Mouse (Mus musculus) forebrain, postnatal 0 days (tissue): Measurements from ENCODE around the gene Vgf. TPM values are rescaled to one million over a fixed set of nuclear protein-coding genes. Genes with fewer than 3 reads are reported as not detected.

ENCODE experiments used
- ATAC-seq: fragments of 200-750 bp; cut with Nextera tagmentation; 2 replicates; pipeline ENCODE4 v1.8.0; 2017; ENCODE audit warnings: mild to moderate bottlenecking, moderate library complexity
- DNase-seq: peaks from one replicate; pipeline ENCODE4 v3.0.0-alpha.2; 2015
- H3K27ac ChIP-seq: fragments of 300-500 bp; sonication (generic); 2 replicates; pipeline ENCODE4 v1.5.1; 2014; ENCODE audit warnings: low read depth, mild to moderate bottlenecking, antibody characterized with exemption, low read length, moderate library complexity, mixed read lengths
- H3K27me3 ChIP-seq: fragments of 300-500 bp; sonication (generic); 2 replicates; pipeline ENCODE4 v1.6.1; 2014; ENCODE audit warnings: mild to moderate bottlenecking, low read length, mixed read lengths; ENCODE audit not compliant: insufficient read depth
- H3K36me3 ChIP-seq: fragments of 300-500 bp; sonication (generic); 2 replicates; pipeline ENCODE4 v1.6.1; 2014; ENCODE audit warnings: mild to moderate bottlenecking, moderate library complexity; ENCODE audit not compliant: insufficient read depth
- H3K4me1 ChIP-seq: fragments of 300-500 bp; sonication (generic); 2 replicates; pipeline ENCODE4 v1.6.1; 2014; ENCODE audit warnings: antibody characterized with exemption; ENCODE audit not compliant: insufficient read depth
- H3K4me2 ChIP-seq: fragments of 300-500 bp; sonication (generic); 2 replicates; pipeline ENCODE4 v1.6.1; 2014; ENCODE audit warnings: low read depth, mild to moderate bottlenecking, moderate library complexity
- H3K4me3 ChIP-seq: fragments of 300-500 bp; sonication (generic); 2 replicates; pipeline ENCODE4 v1.5.1; 2014; ENCODE audit warnings: low read depth, low read length, mixed read lengths
- H3K9ac ChIP-seq: fragments of 300-500 bp; sonication (generic); 2 replicates; pipeline ENCODE4 v1.6.1; 2014; ENCODE audit warnings: mild to moderate bottlenecking
- H3K9me3 ChIP-seq: fragments of 300-500 bp; sonication (generic); 2 replicates; pipeline ENCODE4 v1.6.1; 2016; ENCODE audit warnings: low read length
- CTCF ChIP-seq: sonication (generic); IDR thresholded peaks from 2 replicates; pipeline ENCODE4 v1.5.1; 2016; ENCODE audit warnings: antibody characterized with exemption, control low read depth, low read depth
- WGBS: fragments of 180-500 bp; shearing (Covaris S2); extraction: QIAGEN DNeasy Blood & Tissue Kit; methylation state at CpG from one replicate; pipeline ENCODE4 v1.1.7; 2014; 5-methylcytosine and 5-hydroxymethylcytosine counted together
- polyA plus RNA-seq: library from polyadenylated mRNA; unstranded; fragments of >200 nt; fragmentation: Nextera tagmentation; extraction: Ambion mirVana; gene quantifications from 2 replicates; pipeline ENCODE4 v1.2.1, GENCODE M21; 2015
- total RNA-seq: library from RNA; depleted of rRNA; stranded (reverse); fragments of >200 nt; gene quantifications from 2 replicates; pipeline ENCODE4 v1.2.3, GENCODE M21; 2014

Gene Vgf
- total and polyA plus RNA-seq, 2 experiments from 2014 or later: 40.0 to 116 TPM

- H3K27ac ChIP-seq: peak overlapping the region; percentile 78
Observed at GRCm38 (mm10) chr5:137029643-137030415, 3.6 kb downstream of the Vgf start.

DNA sequence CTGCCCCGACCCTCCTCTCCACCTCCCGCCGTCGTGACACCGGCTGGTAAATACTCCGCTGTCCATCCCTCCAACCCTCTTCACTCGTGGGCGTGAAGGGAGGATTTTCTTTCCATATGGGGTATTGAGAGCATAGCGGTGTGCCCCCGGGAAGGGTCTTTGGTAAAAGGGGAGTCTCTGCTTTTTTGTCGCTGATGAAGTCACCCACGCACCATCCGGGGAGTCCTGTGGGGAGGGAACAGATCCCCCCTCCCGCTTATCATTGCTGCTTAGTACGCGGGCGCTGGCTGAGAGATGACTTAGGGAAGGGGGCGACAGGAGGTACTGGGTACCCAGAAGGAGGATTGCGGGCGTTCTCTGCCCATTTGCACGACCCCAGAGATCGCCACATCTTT lies 4.2 kb downstream of the Vgf start:
- Histone ChIP-seq H3K27ac (peak overlapping the region; percentile 54), H3K4me2 (peak overlapping the region; percentile 99), H3K27me3 (peaks cover 35% of the 10 kb centered on the region), H3K9ac (peak overlapping the region; percentile 56), H3K4me3 (peak overlapping the region; percentile 53), H3K36me3 (0 out of 2 replicates have a peak, but pooled peaks cover 3% of the 10 kb centered on the region), H3K9me3 (no peaks in the 10 kb centered on the region), H3K4me1 (no peaks in the 10 kb centered on the region; the same call in 1 of the 2 replicates)
- TF ChIP-seq CTCF: no peak
- DNase-seq (no peak), ATAC-seq (peak; percentile 7; the same call in 1 of the 2 replicates)
- WGBS: 8% methylated on average over 22 of the region's 22 CpGs

More at GRCm38 (mm10) chr5:137029643-137030415, 3.6 kb downstream of the Vgf start:
- TF ChIP-seq CTCF: 0 out of 2 replicates have a peak, but pooled peaks have one; percentile 5
- H3K9ac ChIP-seq: peak overlapping the region; percentile 60
- DNase-seq (peak; percentile 98), ATAC-seq (peak; percentile 88)
- H3K9me3 ChIP-seq: no peaks in the 10 kb centered on the region
- H3K4me1 ChIP-seq: no peaks in the 10 kb centered on the region; the same call in 1 of the 2 replicates
- H3K4me3 ChIP-seq: peak overlapping the region; percentile 53
- 3% methylated on average over 52 of the region's 52 CpGs for WGBS
- no peaks in the 10 kb centered on the region for H3K36me3 ChIP-seq
- peaks cover 36% of the 10 kb centered on the region for H3K27me3 ChIP-seq
- peak overlapping the region; percentile 99 for H3K4me2 ChIP-seq

DNA sequence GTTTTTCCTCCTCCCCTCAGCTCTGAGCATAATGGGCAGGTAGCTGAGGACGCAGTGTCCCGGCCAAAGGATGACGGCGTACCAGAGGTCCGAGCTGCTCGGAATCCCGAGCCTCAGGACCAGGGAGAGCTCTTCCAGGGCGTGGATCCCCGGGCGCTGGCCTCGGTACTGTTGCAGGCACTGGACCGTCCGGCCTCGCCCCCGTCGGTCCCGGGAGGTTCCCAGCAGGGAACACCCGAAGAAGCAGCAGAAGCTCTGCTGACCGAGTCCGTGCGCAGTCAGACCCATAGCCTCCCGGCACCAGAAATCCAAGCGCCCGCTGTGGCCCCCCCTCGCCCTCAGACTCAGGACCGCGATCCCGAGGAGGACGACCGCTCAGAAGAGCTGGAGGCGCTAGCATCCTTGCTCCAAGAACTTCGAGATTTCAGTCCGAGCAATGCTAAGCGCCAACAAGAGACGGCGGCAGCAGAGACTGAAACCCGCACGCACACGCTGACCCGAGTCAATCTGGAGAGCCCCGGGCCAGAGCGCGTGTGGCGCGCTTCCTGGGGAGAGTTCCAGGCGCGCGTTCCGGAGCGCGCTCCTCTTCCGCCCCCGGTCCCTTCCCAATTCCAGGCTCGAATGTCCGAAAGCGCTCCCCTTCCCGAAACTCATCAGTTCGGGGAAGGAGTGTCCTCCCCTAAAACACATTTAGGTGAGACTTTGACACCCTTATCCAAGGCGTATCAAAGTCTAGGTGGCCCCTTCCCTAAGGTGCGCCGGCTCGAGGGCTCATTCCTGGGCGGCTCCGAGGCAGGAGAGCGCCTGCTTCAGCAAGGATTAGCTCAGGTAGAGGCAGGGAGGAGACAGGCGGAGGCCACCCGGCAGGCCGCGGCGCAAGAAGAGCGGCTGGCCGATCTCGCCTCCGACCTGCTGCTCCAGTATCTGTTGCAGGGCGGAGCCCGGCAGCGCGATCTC lies 5.2 kb downstream of the Vgf start:
- Histone ChIP-seq H3K36me3 (peaks cover 12% of the 10 kb centered on the region), H3K27me3 (peaks cover 30% of the 10 kb centered on the region), H3K4me1 (no peaks in the 10 kb centered on the region), H3K9ac (peak overlapping the region; percentile 56), H3K4me2 (peak overlapping the region; percentile 99), H3K9me3 (no peaks in the 10 kb centered on the region), H3K27ac (peak overlapping the region; percentile 62; the same call in 1 of the 2 replicates), H3K4me3 (peak overlapping the region; percentile 53)
- ATAC-seq (no peak), DNase-seq (peak; percentile 43)
- no peak for TF ChIP-seq CTCF
- WGBS: 1% methylated on average over 77 of the region's 78 CpGs

DNA sequence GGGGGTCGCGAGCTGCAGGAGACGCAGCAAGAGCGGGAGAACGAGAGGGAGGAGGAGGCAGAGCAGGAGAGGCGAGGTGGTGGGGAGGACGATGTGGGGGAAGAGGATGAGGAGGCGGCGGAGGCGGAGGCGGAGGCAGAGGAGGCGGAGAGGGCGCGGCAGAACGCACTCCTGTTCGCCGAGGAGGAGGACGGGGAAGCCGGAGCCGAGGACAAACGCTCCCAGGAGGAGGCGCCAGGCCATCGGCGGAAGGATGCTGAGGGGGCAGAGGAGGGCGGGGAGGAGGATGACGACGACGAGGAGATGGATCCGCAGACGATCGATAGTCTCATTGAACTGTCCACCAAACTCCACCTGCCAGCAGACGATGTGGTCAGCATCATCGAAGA lies 5.8 kb downstream of the Vgf start:
- no peaks in the 10 kb centered on the region for H3K9me3 ChIP-seq
- peak overlapping the region; percentile 56 for H3K9ac ChIP-seq
- H3K36me3 ChIP-seq: peaks cover 19% of the 10 kb centered on the region
- H3K4me1 ChIP-seq: no peaks in the 10 kb centered on the region
- H3K4me2 ChIP-seq: peak overlapping the region; percentile 99
- WGBS: 0% methylated on average over 33 of the region's 33 CpGs
- H3K27ac ChIP-seq: peak overlapping the region; percentile 62; the same call in 1 of the 2 replicates
- DNase-seq (peak; percentile 61), ATAC-seq (peak; percentile 7; the same call in 1 of the 2 replicates)
- peak; percentile 54 for TF ChIP-seq CTCF
- H3K27me3 ChIP-seq: peaks cover 23% of the 10 kb centered on the region
- peak overlapping the region; percentile 53 for H3K4me3 ChIP-seq

- Histone ChIP-seq H3K36me3 (peaks cover 25% of the 10 kb centered on the region), H3K4me2 (peak overlapping the region; percentile 99), H3K27ac (peak overlapping the region; percentile 62; the same call in 1 of the 2 replicates), H3K4me1 (no peaks in the 10 kb centered on the region), H3K9ac (peak overlapping the region; percentile 56), H3K4me3 (peak overlapping the region; percentile 53), H3K9me3 (no peaks in the 10 kb centered on the region), H3K27me3 (peaks cover 20% of the 10 kb centered on the region)
- WGBS: 6% methylated on average over 45 of the region's 49 CpGs
- DNase-seq (peak; percentile 83), ATAC-seq (peak; percentile 66)
- no peak for TF ChIP-seq CTCF
Observed at GRCm38 (mm10) chr5:137032641-137033074, 6.5 kb downstream of the Vgf start.

DNA sequence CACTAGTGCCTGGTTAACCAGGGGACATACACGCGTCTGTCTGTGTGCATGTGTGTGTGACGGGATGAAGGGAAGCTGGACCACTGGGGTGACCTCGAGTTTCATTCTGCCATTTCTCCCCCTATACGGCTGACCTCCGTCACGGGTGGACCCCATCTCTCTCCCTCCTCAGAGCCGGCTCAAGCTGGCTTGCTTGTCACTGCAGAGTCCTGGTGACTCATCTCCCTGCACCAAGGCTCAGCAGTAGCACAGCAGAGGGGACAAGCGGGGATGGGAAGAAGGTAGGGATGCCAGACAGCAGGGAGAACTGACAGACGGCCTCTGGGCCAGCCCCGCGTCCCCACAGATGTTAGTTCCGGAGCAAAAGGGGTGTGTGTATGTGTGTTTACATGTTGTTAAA lies 10.0 kb downstream of the Vgf start:
- Histone ChIP-seq H3K4me3 (no peak overlapping the region), H3K9me3 (no peaks in the 10 kb centered on the region), H3K9ac (no peak overlapping the region), H3K4me2 (no peak overlapping the region), H3K27me3 (peaks cover under 1% of the 10 kb centered on the region; the same call in 1 of the 2 replicates), H3K36me3 (peaks cover 48% of the 10 kb centered on the region), H3K27ac (no peak overlapping the region), H3K4me1 (no peaks in the 10 kb centered on the region)
- TF ChIP-seq CTCF: no peak
- ATAC-seq (no peak), DNase-seq (no peak)
- WGBS: 88% methylated on average over 13 of the region's 13 CpGs
